Mouse (Mus musculus) intestine, embryonic 16.5 days (tissue): ENCODE measurements around the gene Prkra. TPM values are rescaled to one million over a fixed set of nuclear protein-coding genes. Genes with fewer than 3 reads are reported as not detected.

Source experiments
- ATAC-seq: fragments of 200-750 bp; cut with Nextera tagmentation; 2 replicates; pipeline ENCODE4 v1.8.0; 2017; ENCODE audit warnings: moderate TSS enrichment, moderate library complexity
- H3K27ac ChIP-seq: fragments of 300-500 bp; sonication (generic); 2 replicates; pipeline ENCODE4 v1.5.1; 2014; ENCODE audit warnings: mild to moderate bottlenecking, low read length
- H3K27me3 ChIP-seq: fragments of 300-500 bp; sonication (generic); replicated peaks from 2 replicates; pipeline ENCODE4 v1.6.1; 2014; ENCODE audit warnings: low read length, control low read depth, mixed read lengths; ENCODE audit not compliant: control insufficient read depth, insufficient read depth
- H3K36me3 ChIP-seq: fragments of 300-500 bp; sonication (generic); 2 replicates; pipeline ENCODE4 v1.6.1; 2014; ENCODE audit warnings: low read length, control low read depth; ENCODE audit not compliant: control insufficient read depth, insufficient read depth
- H3K4me1 ChIP-seq: fragments of 300-500 bp; sonication (generic); 2 replicates; pipeline ENCODE4 v1.6.1; 2014; ENCODE audit warnings: low read length, control low read depth, mixed read lengths; ENCODE audit not compliant: control insufficient read depth, insufficient read depth
- H3K4me2 ChIP-seq: fragments of 300-500 bp; sonication (generic); 2 replicates; pipeline ENCODE4 v1.6.1; 2014; ENCODE audit warnings: low read depth, low read length, control low read depth
- H3K4me3 ChIP-seq: fragments of 300-500 bp; sonication (generic); 2 replicates; pipeline ENCODE4 v1.5.1; 2014; ENCODE audit warnings: mild to moderate bottlenecking, low read length
- H3K9ac ChIP-seq: fragments of 300-500 bp; sonication (generic); 2 replicates; pipeline ENCODE4 v1.6.1; 2014; ENCODE audit warnings: low read depth, low read length
- H3K9me3 ChIP-seq: fragments of 300-500 bp; sonication (generic); 2 replicates; pipeline ENCODE4 v1.6.1; 2016; ENCODE audit warnings: low read length, control low read depth; ENCODE audit not compliant: control insufficient read depth
- WGBS: fragments of 180-500 bp; shearing (Covaris S2); extraction: QIAGEN DNeasy Blood & Tissue Kit; methylation state at CpG from one replicate; pipeline ENCODE4 v1.1.7; 2014; 5-methylcytosine and 5-hydroxymethylcytosine counted together
- polyA plus RNA-seq: library from polyadenylated mRNA; unstranded; fragments of >200 nt; fragmentation: Nextera tagmentation; extraction: Ambion mirVana; gene quantifications from 2 replicates; pipeline ENCODE4 v1.2.1, GENCODE M21; 2015

Prkra gene
- polyA plus RNA-seq = 37.8 and 38.3 TPM in 2 replicates

GRCm38 (mm10) chr2:76647883-76648570 is at the start of gene Prkra, which contains the start of gene Pjvk:
Prkra (minus strand) TSS chr2:76648015.
Pjvk (plus strand) TSS chr2:76648476.
- peak within 1 kb of the TSS; percentile 92 for H3K9ac ChIP-seq
- peak within 1 kb of the TSS; percentile 86 for H3K4me3 ChIP-seq
- no peaks in the 10 kb centered on the region for H3K9me3 ChIP-seq
- H3K36me3 ChIP-seq = no peaks in the 10 kb centered on the region
- ATAC-seq = peak; percentile 99
- H3K4me2 ChIP-seq = peak within 1 kb of the TSS; percentile 86
- H3K27me3 ChIP-seq = no peaks in the 10 kb centered on the region
- under 1% methylated on average over 36 of the region's 42 CpGs for WGBS
- peaks cover 11% of the 10 kb centered on the region for H3K4me1 ChIP-seq
- peak within 1 kb of the TSS; percentile 83 for H3K27ac ChIP-seq

- WGBS = 78% methylated on average over 6 of the region's 6 CpGs
- H3K27me3 ChIP-seq = no peaks in the 10 kb centered on the region
- H3K9ac ChIP-seq = no peak overlapping the region
- H3K4me3 ChIP-seq = no peak overlapping the region
- no peaks in the 10 kb centered on the region for H3K9me3 ChIP-seq
- H3K36me3 ChIP-seq = 0 out of 2 replicates have a peak, but pooled peaks cover 13% of the 10 kb centered on the region
- ATAC-seq = no peak
- no peak overlapping the region for H3K4me2 ChIP-seq
- H3K4me1 ChIP-seq = no peaks in the 10 kb centered on the region
- H3K27ac ChIP-seq = no peak overlapping the region
These were observed 47.5 kb upstream of the Prkra start for GRCm38 (mm10) chr2:76695290-76695689.

- no peak for ATAC-seq
- WGBS = 89% methylated on average over 5 of the region's 5 CpGs
These were observed 46.0 kb upstream of the Prkra start for GRCm38 (mm10) chr2:76693765-76694164.

GRCm38 (mm10) chr2:76690436-76691204 is 42.8 kb upstream of the Prkra start:
- Histone ChIP-seq H3K4me3 (no peak overlapping the region), H3K9ac (no peak overlapping the region), H3K4me2 (no peak overlapping the region), H3K27ac (no peak overlapping the region), H3K9me3 (no peaks in the 10 kb centered on the region), H3K27me3 (no peaks in the 10 kb centered on the region), H3K36me3 (peaks cover 21% of the 10 kb centered on the region; the same call in 1 of the 2 replicates), H3K4me1 (no peaks in the 10 kb centered on the region)
- WGBS = 80% methylated on average over 12 of the region's 12 CpGs
- ATAC-seq = no peak

More at GRCm38 (mm10) chr2:76693765-76694164, 46.0 kb upstream of the Prkra start:
- 0 out of 2 replicates have a peak, but pooled peaks cover 12% of the 10 kb centered on the region for H3K36me3 ChIP-seq
- H3K27ac ChIP-seq = no peak overlapping the region
- H3K27me3 ChIP-seq = no peaks in the 10 kb centered on the region
- H3K4me2 ChIP-seq = no peak overlapping the region
- no peak overlapping the region for H3K4me3 ChIP-seq
- no peaks in the 10 kb centered on the region for H3K9me3 ChIP-seq
- no peaks in the 10 kb centered on the region for H3K4me1 ChIP-seq
- no peak overlapping the region for H3K9ac ChIP-seq

- H3K4me3 ChIP-seq = no peak overlapping the region
- peaks cover 25% of the 10 kb centered on the region; the same call in 1 of the 2 replicates for H3K36me3 ChIP-seq
- WGBS = 51% methylated on average over 7 of the region's 7 CpGs
- no peaks in the 10 kb centered on the region for H3K4me1 ChIP-seq
- H3K27me3 ChIP-seq = no peaks in the 10 kb centered on the region
- H3K9ac ChIP-seq = no peak overlapping the region
- no peaks in the 10 kb centered on the region for H3K9me3 ChIP-seq
- no peak overlapping the region for H3K27ac ChIP-seq
- H3K4me2 ChIP-seq = no peak overlapping the region
- ATAC-seq = peak; percentile 56
These were observed 40.3 kb upstream of the Prkra start for GRCm38 (mm10) chr2:76688162-76688561.

DNA sequence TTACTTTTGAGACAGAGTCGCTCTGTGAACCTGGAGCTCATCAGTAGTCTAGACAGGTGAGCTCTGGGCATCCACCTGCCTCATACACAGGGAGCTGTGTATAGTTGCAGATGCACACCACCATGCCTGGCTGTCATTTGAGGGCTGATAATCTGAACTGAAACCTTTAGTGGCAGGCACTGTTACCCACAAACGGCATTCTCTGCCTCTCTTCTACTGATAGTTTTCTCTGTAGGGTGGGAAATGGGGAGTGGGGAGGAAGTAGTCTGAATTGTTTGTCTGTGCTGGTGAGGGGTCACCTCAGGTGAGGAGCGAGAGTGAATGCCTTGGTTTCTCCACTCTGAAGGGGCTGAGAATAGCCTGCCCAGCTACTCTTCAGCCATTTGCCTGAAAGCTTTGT is 39.8 kb upstream of the Prkra start:
- Histone ChIP-seq H3K4me2 (no peak overlapping the region), H3K27ac (no peak overlapping the region), H3K9me3 (no peaks in the 10 kb centered on the region), H3K36me3 (peaks cover 26% of the 10 kb centered on the region; the same call in 1 of the 2 replicates), H3K27me3 (no peaks in the 10 kb centered on the region), H3K9ac (no peak overlapping the region), H3K4me3 (no peak overlapping the region), H3K4me1 (no peaks in the 10 kb centered on the region)
- 70% methylated on average over 3 of the region's 3 CpGs for WGBS
- ATAC-seq = no peak

DNA sequence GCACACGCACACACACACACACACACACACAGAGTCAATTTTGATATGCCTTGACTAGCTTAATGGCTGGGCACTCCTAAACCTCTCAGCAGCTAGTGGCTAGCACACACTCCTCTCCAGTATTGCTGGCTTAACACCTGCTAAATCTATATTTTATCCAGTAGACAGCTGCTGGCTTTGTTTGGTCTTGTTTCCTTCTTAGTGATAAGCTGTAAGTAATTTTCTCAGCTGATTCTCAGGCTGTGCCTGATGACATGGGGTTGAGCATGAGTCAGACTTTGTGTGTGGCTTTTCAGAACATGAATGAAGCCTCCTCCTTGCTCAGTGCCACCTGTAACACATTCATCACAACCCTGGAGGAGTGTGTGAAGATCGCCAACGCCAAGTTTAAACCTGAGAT is 39.2 kb upstream of the Prkra start:
- Histone ChIP-seq H3K4me1 (no peaks in the 10 kb centered on the region), H3K4me3 (no peak overlapping the region), H3K36me3 (peaks cover 21% of the 10 kb centered on the region; the same call in 1 of the 2 replicates), H3K27me3 (no peaks in the 10 kb centered on the region), H3K9ac (no peak overlapping the region), H3K27ac (no peak overlapping the region), H3K9me3 (no peaks in the 10 kb centered on the region), H3K4me2 (no peak overlapping the region)
- no peak for ATAC-seq
- 92% methylated on average over 3 of the region's 3 CpGs for WGBS

- H3K27ac ChIP-seq = no peak overlapping the region
- ATAC-seq = no peak
- no peak overlapping the region for H3K4me2 ChIP-seq
- H3K9ac ChIP-seq = no peak overlapping the region
- 81% methylated on average over 8 of the region's 8 CpGs for WGBS
- peaks cover 14% of the 10 kb centered on the region; the same call in 1 of the 2 replicates for H3K36me3 ChIP-seq
- H3K4me3 ChIP-seq = no peak overlapping the region
- H3K9me3 ChIP-seq = no peaks in the 10 kb centered on the region
- no peaks in the 10 kb centered on the region for H3K4me1 ChIP-seq
- no peaks in the 10 kb centered on the region for H3K27me3 ChIP-seq
These were observed 34.5 kb upstream of the Prkra start for GRCm38 (mm10) chr2:76682301-76682700.

- Histone ChIP-seq H3K36me3 (no peaks in the 10 kb centered on the region), H3K27me3 (no peaks in the 10 kb centered on the region), H3K4me1 (peaks cover 19% of the 10 kb centered on the region), H3K4me3 (peak overlapping the region; percentile 87), H3K9me3 (no peaks in the 10 kb centered on the region), H3K4me2 (peak overlapping the region; percentile 59), H3K27ac (no peak overlapping the region), H3K9ac (peak overlapping the region; percentile 85)
- WGBS = 53% methylated on average over 13 of the region's 13 CpGs
- no peak for ATAC-seq
These were observed 28.8 kb upstream of the Prkra start for GRCm38 (mm10) chr2:76676401-76677226.
